Mouse (Mus musculus) hindbrain, embryonic 13.5 days (tissue): Measurements from ENCODE around the gene Esrra. TPM values are rescaled to one million over a fixed set of nuclear protein-coding genes. Genes with fewer than 3 reads are reported as not detected.

ENCODE experiments used
- ATAC-seq: fragments of 200-750 bp; cut with Nextera tagmentation; 2 replicates; pipeline ENCODE4 v1.8.0; 2017; ENCODE audit warnings: moderate TSS enrichment; ENCODE audit not compliant: low FRiP score
- H3K27ac ChIP-seq: fragments of 300-500 bp; sonication (generic); 2 replicates; pipeline ENCODE4 v1.5.1; 2015; ENCODE audit warnings: inconsistent platforms, mild to moderate bottlenecking, moderate library complexity
- H3K27me3 ChIP-seq: fragments of 300-500 bp; sonication (generic); 2 replicates; pipeline ENCODE4 v1.6.1; 2015; ENCODE audit warnings: mild to moderate bottlenecking, inconsistent platforms
- H3K36me3 ChIP-seq: fragments of 300-500 bp; sonication (generic); 2 replicates; pipeline ENCODE4 v1.6.1; 2015; ENCODE audit warnings: mild to moderate bottlenecking, inconsistent platforms
- H3K4me1 ChIP-seq: fragments of 300-500 bp; sonication (generic); replicated peaks from 2 replicates; pipeline ENCODE4 v1.6.1; 2015; ENCODE audit warnings: inconsistent platforms
- H3K4me2 ChIP-seq: fragments of 300-500 bp; sonication (generic); 2 replicates; pipeline ENCODE4 v1.6.1; 2015; ENCODE audit warnings: inconsistent platforms, mild to moderate bottlenecking, moderate library complexity
- H3K4me3 ChIP-seq: fragments of 300-500 bp; sonication (generic); 2 replicates; pipeline ENCODE4 v1.5.1; 2015; ENCODE audit warnings: mild to moderate bottlenecking, inconsistent platforms
- H3K9ac ChIP-seq: fragments of 300-500 bp; sonication (generic); 2 replicates; pipeline ENCODE4 v1.6.1; 2015; ENCODE audit warnings: mild to moderate bottlenecking, inconsistent platforms
- H3K9me3 ChIP-seq: fragments of 300-500 bp; sonication (generic); 2 replicates; pipeline ENCODE4 v1.6.1; 2016; ENCODE audit warnings: inconsistent platforms
- WGBS: fragments of 180-500 bp; shearing (Covaris S2); methylation state at CpG from one replicate; pipeline ENCODE4 v1.1.7; 2015; 5-methylcytosine and 5-hydroxymethylcytosine counted together
- polyA plus RNA-seq: library from polyadenylated mRNA; unstranded; fragments of >200 nt; fragmentation: Nextera tagmentation; extraction: Ambion mirVana; gene quantifications from 2 replicates; pipeline ENCODE4 v1.2.1, GENCODE M21; 2015

Gene Esrra
- polyA plus RNA-seq, 1 experiment from 2014 or later: 15.8 TPM

DNA sequence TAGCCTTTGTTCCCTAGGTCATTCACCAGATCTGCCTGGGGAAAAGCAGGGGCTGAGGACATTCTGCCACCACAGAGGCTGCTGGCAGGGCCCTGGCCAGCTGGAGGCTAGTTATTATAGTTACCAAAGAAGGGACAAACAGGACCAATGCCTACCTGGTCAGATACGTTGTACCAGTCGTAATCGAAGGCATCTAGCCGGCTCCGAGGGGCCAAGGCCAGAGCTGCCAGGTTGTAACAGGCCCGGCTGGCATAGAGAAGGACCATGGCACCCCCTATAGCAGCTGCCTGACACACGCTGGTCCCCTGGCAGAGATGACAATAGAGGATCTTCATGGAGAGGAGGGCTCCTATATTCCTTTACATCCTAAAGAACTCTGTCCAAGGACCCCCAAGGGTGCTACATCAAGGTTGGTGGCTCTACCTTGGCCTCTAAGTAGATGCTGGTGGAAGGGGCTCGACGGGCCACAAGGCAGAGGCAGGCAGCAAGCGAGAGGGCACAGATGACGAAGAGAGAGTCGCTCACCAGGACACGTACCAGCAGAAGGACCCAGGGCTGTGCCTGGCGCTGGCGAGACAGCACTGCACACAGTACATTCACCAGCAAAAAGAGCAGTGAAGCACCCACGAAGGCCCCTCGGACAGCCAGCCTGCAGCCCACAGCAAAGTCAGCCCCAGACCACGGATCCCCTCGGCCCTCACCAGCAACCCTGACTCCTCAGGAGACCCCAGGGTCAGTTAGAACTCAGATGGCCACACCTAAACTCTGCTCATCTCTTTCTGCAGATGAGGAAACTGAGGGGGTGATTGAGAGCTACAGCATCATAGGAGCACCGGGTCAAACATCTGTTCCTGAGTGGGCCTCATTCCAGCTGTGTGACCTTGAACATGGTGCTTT, 17.7 kb upstream of the Esrra start:
- H3K4me1 ChIP-seq: peaks cover 49% of the 10 kb centered on the region
- H3K4me2 ChIP-seq: peak overlapping the region; percentile 98
- no peak overlapping the region for H3K27ac ChIP-seq
- H3K9me3 ChIP-seq: no peaks in the 10 kb centered on the region
- peaks cover 9% of the 10 kb centered on the region; the same call in 1 of the 2 replicates for H3K36me3 ChIP-seq
- H3K4me3 ChIP-seq: peak overlapping the region; percentile 84
- ATAC-seq: no peak
- peaks cover 32% of the 10 kb centered on the region for H3K27me3 ChIP-seq
- peak overlapping the region; percentile 97 for H3K9ac ChIP-seq
- WGBS: 93% methylated on average over 20 of the region's 20 CpGs

DNA sequence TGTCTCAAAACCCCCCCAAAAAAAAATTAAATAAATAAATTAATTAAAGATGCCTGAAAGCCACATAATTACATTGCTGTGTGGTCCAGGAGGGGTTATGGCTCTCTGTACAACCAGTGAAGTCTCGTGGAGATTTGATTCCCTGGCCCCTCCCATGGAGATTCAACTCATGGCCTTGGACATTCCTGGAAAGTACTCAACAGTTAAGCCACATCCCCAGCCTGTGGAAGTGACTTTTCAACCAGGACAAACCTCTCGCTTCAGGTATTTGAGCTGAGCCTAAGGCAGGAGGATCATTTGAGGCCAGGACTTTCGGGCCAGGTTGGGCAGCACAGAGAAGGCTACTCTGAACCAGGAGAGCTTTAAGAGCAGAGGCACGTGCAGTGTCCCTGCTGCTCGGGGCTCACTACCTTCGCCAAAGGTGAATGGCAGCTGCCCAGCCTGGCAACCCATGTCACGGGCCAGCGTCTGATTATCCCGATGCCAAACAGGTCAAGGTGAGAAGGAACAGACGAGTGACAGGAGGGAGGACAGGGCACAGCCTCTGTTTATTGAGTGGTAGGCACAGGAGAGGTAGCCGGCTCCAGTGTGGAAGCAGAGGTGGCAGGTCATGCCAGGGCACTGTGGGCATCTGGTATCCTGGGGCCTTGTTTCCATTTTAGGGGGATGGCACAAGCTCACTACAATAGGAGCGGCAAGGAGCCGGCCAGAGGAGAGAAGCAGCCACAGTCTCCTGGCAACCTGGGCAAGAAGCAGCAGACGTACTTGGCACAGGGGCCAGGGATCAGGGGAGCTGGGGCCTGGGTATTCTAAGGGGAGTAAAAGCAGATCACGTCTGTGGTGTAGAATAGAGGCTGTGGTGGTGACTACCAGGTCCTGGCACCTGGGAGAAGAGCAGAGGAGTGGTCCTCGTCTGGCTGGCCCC, 16.2 kb upstream of the Esrra start:
- Histone ChIP-seq H3K27ac (no peak overlapping the region), H3K9ac (peak overlapping the region; percentile 47; the same call in 1 of the 2 replicates), H3K4me2 (0 out of 2 replicates have a peak overlapping the region, but pooled peaks have one; percentile 98)

DNA sequence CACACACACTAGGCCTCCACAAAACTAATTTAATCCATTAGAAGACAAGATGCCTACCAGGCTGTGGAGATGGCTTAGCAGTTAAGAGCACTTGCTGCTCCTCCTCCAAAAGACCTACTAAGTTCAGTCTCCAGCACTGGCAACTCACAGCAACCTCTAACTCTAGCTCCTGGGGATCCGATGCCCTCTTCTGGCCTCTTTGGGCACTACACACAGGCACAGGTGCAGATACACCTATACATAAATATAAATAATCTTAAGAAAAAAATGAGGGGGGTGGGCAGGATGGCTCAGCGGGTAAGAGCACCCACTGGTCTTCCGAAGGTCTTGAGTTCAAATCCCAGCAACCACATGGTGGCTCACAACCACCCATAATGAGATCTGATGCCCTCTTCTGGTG, 14.7 kb upstream of the Esrra start:
- peaks cover 9% of the 10 kb centered on the region; the same call in 1 of the 2 replicates for H3K36me3 ChIP-seq
- no peak overlapping the region for H3K27ac ChIP-seq
- H3K9ac ChIP-seq: no peak overlapping the region
- H3K4me2 ChIP-seq: no peak overlapping the region
- WGBS: 24% methylated on average over 3 of the region's 3 CpGs
- H3K4me3 ChIP-seq: no peak overlapping the region
- H3K27me3 ChIP-seq: peaks cover 62% of the 10 kb centered on the region
- H3K9me3 ChIP-seq: no peaks in the 10 kb centered on the region
- ATAC-seq: no peak
- peaks cover 51% of the 10 kb centered on the region for H3K4me1 ChIP-seq

More for the DNA sequence above, 16.2 kb upstream of the Esrra start:
- ATAC-seq: no peak
- Histone ChIP-seq H3K4me3 (no peak overlapping the region), H3K9me3 (no peaks in the 10 kb centered on the region), H3K27me3 (peaks cover 47% of the 10 kb centered on the region), H3K4me1 (peaks cover 57% of the 10 kb centered on the region), H3K36me3 (peaks cover 9% of the 10 kb centered on the region; the same call in 1 of the 2 replicates)
- 83% methylated on average over 16 of the region's 16 CpGs for WGBS

DNA sequence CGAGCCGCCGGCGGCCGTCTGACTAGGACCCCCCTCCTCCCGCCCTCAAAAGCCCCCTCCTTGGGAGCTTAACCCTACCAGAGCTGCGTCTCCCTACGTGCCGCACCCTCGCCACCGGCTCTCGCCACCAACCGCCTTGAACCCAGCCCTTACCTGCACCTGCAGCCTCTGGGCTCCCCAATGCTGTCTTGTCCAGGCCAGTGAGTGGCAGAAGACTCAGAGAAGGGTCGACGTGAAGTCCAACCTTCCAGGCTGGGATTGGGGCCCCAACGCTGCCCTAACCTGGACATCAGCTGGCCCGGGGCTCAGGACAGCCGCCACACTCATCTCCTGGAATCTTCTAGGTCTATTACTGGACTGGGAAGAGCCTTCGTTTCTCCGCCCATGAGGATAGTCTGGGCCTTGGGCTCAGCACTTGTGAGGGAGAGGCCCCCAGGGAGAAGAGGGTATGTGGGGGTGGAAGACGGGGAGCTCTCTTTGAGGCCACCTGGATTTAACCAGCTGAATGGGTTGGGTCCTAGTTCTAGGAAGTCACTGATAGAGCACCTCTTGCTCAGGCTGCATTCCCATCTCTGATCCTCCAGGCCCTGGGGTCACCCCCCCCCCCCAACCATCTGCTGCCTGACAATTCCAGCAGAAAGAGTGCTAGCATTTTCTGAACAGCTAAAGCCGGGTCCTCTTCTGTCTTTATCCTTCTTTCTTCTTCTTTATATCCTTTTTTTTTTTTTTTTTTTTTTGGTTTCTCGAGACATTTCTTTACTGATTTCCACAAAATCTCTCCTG, 12.8 kb upstream of the Esrra start, which contains the start of gene Kcnk4:
Kcnk4 (minus strand) TSS at position 321 of the 783 bp plus-strand sequence.
- ATAC-seq: peak; percentile 41
- H3K27ac ChIP-seq: no peak within 1 kb of the TSS

DNA sequence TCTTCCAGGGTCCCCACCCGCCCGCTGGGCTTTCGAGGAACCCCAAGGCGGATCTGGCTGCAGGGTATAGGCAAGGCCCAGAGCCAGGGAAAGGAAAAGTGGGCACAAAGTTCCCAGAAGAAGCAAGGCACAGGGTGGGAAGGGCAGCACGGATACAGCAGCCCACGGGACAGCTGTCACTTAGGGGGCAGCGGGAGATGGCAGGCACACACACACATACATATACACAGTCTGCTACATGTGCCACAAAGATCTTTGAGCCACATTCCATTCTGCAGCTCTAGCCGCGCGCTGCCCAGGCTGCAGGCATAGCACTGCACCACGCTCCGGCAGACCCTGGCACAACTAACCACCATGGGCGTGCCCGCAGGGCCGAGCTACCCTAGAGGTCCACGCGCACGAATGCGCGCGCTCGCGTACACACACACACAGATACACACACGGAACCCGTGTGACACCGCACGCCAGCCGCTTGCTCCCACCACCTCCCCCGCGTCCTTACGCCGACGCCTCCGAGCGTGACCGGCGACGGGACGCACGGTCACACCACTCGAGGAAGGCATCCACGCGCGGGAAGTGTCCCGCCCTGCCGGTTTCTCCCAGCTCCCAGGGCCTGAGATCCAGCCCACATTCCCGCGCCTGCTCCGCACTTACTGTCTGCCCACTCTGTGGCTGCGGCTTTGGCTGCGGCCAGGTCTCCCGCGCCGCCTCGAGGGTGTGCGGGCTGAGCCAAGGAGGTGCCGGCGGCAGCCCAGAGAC, 12.0 kb upstream of the Esrra start:
- H3K36me3 ChIP-seq: peaks cover 9% of the 10 kb centered on the region; the same call in 1 of the 2 replicates
- H3K4me3 ChIP-seq: peak overlapping the region; percentile 45
- peak; percentile 78 for ATAC-seq
- H3K27ac ChIP-seq: no peak overlapping the region
- peaks cover 86% of the 10 kb centered on the region for H3K27me3 ChIP-seq
- WGBS: 3% methylated on average over 58 of the region's 58 CpGs
- H3K4me1 ChIP-seq: peaks cover 26% of the 10 kb centered on the region
- peak overlapping the region; percentile 70 for H3K4me2 ChIP-seq
- peak overlapping the region; percentile 72 for H3K9ac ChIP-seq
- no peaks in the 10 kb centered on the region for H3K9me3 ChIP-seq

More for the DNA sequence above, 12.8 kb upstream of the Esrra start, which contains the start of gene Kcnk4:
- Histone ChIP-seq H3K4me2 (peak within 1 kb of the TSS; percentile 70), H3K9ac (peak within 1 kb of the TSS; percentile 72), H3K27me3 (peaks cover 78% of the 10 kb centered on the region), H3K4me3 (peak within 1 kb of the TSS; percentile 45), H3K36me3 (peaks cover 9% of the 10 kb centered on the region; the same call in 1 of the 2 replicates), H3K9me3 (no peaks in the 10 kb centered on the region), H3K4me1 (peaks cover 34% of the 10 kb centered on the region)
- WGBS: 11% methylated on average over 23 of the region's 23 CpGs

DNA sequence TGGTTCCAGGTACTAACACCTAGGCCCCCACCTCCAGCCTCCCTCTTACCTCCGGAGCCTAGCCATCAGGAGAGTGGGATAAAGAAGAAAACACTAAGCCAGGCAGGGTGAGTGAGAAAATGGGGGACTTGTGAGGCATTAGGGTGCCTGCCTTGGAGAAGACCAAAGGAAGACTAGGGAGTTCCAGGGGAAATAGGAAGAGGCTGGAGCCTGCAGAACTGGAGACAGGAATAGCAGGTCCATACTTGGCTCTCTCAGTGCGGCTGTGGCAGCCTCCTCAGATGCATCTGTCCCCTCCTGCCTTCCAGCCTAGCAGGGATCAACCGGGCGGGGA, 11.5 kb upstream of the Esrra start:
- Histone ChIP-seq H3K9ac (peak overlapping the region; percentile 72), H3K27ac (no peak overlapping the region)
- no peak for ATAC-seq

DNA sequence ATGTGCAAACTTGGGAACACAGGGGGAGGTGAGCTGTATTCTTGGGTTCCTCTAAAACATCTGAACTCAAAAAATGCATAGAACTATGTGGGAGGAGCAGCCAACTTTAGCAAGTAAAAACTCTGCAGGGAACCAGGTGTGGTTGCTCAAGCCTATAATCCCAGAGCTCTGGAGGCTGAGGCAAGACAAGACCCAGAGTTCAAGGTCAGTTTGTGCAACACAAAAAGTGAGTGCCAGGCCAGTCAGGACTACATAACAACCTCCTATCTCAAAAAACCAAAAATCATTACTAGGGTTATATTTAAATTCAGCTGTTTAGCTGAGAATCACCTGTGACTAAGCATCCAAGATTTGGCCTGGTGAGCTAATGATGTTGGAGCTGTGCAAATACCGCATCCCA, 10.4 kb upstream of the Esrra start:
- H3K9me3 ChIP-seq: no peaks in the 10 kb centered on the region
- peaks cover 23% of the 10 kb centered on the region for H3K4me1 ChIP-seq
- H3K36me3 ChIP-seq: no peaks in the 10 kb centered on the region
- H3K4me2 ChIP-seq: no peak overlapping the region
- no peak for ATAC-seq
- no peak overlapping the region for H3K4me3 ChIP-seq
- H3K27me3 ChIP-seq: peaks cover 95% of the 10 kb centered on the region
- no peak overlapping the region for H3K27ac ChIP-seq
- no peak overlapping the region for H3K9ac ChIP-seq
- WGBS: 35% methylated on average over 1 of the region's 1 CpGs

More for the DNA sequence above, 11.5 kb upstream of the Esrra start:
- WGBS: 17% methylated on average over 4 of the region's 4 CpGs
- Histone ChIP-seq H3K27me3 (peaks cover 89% of the 10 kb centered on the region), H3K36me3 (peaks cover 4% of the 10 kb centered on the region; the same call in 1 of the 2 replicates), H3K9me3 (no peaks in the 10 kb centered on the region), H3K4me3 (peak overlapping the region; percentile 45), H3K4me2 (peak overlapping the region; percentile 70), H3K4me1 (peaks cover 23% of the 10 kb centered on the region)

DNA sequence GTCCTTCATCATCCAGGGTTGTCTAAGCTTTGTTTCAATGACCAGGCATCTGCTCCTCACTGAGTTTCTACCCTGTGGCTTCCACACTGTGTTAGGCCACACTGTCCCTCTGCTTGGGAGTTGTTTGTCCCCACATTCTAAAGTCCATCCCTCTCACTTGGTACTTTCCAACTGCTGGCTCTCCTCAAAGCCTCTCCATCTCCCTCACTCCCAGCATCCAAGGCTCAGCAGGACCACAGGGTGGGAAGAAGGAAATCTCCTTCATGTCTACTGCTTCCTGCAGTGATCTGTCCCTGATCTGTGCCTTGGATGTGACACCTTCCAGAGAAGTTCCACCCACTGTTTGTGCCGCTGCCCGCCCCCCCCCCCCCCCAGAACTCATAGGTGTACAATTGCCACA, 9.4 kb upstream of the Esrra start:
- Histone ChIP-seq H3K27me3 (peaks cover 97% of the 10 kb centered on the region), H3K9me3 (no peaks in the 10 kb centered on the region), H3K4me3 (no peak overlapping the region), H3K9ac (no peak overlapping the region), H3K4me1 (peaks cover 31% of the 10 kb centered on the region), H3K4me2 (no peak overlapping the region), H3K27ac (no peak overlapping the region), H3K36me3 (no peaks in the 10 kb centered on the region)
- no peak for ATAC-seq
- WGBS: 0% methylated on average over 2 of the region's 2 CpGs

DNA sequence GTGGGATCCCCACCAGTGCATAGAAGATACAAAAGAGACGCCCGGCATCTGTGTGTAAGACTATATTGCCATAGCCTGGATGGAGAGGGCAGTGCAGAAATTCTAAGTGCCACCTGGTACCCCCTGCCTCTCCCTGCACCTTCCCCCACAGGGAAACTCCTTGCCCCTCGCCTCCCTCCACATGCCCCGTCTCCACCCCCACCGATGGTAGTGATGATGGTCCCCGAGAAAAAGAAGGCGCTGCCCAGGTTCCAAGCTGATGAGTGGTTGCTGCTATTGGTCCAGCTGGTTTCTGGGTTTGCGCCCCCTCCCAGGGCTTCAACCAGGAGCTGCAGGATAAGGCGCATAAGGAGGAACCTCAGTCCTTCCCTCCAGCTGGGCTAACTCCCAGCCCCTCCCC, 6.5 kb upstream of the Esrra start:
- H3K4me3 ChIP-seq: no peak overlapping the region
- H3K4me1 ChIP-seq: peaks cover 29% of the 10 kb centered on the region
- no peaks in the 10 kb centered on the region for H3K9me3 ChIP-seq
- H3K4me2 ChIP-seq: no peak overlapping the region
- no peak for ATAC-seq
- H3K27me3 ChIP-seq: peaks cover 97% of the 10 kb centered on the region
- no peak overlapping the region for H3K27ac ChIP-seq
- no peaks in the 10 kb centered on the region for H3K36me3 ChIP-seq
- H3K9ac ChIP-seq: no peak overlapping the region
- 6% methylated on average over 9 of the region's 9 CpGs for WGBS

DNA sequence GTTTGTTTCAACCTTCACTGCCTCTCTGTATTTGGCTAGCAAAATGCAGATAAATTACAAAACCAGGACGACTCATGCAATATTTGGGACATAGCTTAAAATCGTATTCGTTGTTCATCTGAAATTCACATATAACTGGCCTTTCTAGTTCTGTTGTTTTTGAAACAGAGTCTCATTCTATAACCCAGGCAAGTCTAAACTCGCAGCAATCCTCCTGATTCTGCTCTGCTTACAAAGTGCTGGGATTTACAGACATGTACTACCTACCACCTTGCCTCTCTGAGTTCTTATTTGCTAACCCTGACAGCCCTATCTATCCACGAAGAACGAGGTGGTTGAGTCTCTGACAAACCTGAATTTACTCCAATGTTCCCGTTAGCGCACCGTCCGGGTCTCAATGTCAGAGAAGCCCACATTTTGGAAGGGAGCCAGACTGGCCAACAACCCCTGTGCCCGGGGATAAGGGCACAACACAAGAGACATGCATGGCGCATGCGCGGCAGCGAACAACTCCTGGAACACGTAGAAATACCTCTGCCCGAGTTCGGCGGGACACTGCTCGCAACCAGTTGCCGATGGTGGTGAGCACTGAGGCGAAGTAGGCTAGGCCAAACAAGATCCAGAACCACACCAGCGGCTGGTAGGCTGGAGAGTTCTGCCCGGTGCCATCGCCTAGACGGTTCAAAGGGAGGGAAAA, 5.1 kb upstream of the Esrra start:
- no peaks in the 10 kb centered on the region for H3K9me3 ChIP-seq
- peaks cover 90% of the 10 kb centered on the region for H3K27me3 ChIP-seq
- peaks cover 39% of the 10 kb centered on the region for H3K4me1 ChIP-seq
- ATAC-seq: no peak
- no peaks in the 10 kb centered on the region for H3K36me3 ChIP-seq
- H3K4me2 ChIP-seq: peak overlapping the region; percentile 36
- no peak overlapping the region for H3K27ac ChIP-seq
- 0 out of 2 replicates have a peak overlapping the region, but pooled peaks have one; percentile 9 for H3K9ac ChIP-seq
- 11% methylated on average over 26 of the region's 26 CpGs for WGBS
- peak overlapping the region; percentile 23 for H3K4me3 ChIP-seq
